Mouse (Mus musculus) olfactory bulb, adult 2 months (tissue): ENCODE measurements around the gene Vmn1r169. TPM values are rescaled to one million over a fixed set of nuclear protein-coding genes. Genes with fewer than 3 reads are reported as not detected.
"Not testable (repeated sequence)": the region's sequence is repeated elsewhere in the genome, so short reads cannot be mapped to it uniquely, and the experiment has no call there.

Source experiments
- H3K27ac ChIP-seq: fragments of 200-500 bp; 2 replicates; pipeline ENCODE4 v1.5.1; 2012; ENCODE audit warnings: low read depth, low read length; ENCODE audit not compliant: insufficient read depth
- H3K4me1 ChIP-seq: fragments of 200-500 bp; 2 replicates; pipeline ENCODE4 v1.6.1; 2012; ENCODE audit warnings: low read length; ENCODE audit not compliant: control insufficient read depth, insufficient read depth
- H3K4me3 ChIP-seq: fragments of 200-500 bp; 2 replicates; pipeline ENCODE4 v1.5.1; 2012; ENCODE audit warnings: mild to moderate bottlenecking, low read depth, low read length, moderate library complexity; ENCODE audit not compliant: insufficient read depth
- WGBS: fragments of 180-500 bp; shearing (Covaris S2); methylation state at CpG from one replicate; pipeline ENCODE4 v1.1.7; 2018; 5-methylcytosine and 5-hydroxymethylcytosine counted together
- polyA plus RNA-seq: library from polyadenylated mRNA; stranded (reverse); fragments of >200 nt; gene quantifications from 2 replicates; pipeline ENCODE4 v1.2.4, GENCODE M21; 2012; ENCODE audit warnings: low replicate concordance; ENCODE audit not compliant: missing spikeins, insufficient read depth, insufficient read length

Gene Vmn1r169
- polyA plus RNA-seq = not detected in 2 replicates

- H3K4me1 ChIP-seq, H3K4me3 ChIP-seq, H3K27ac ChIP-seq: not testable (repeated sequence)
- 54% methylated on average over 1 of the region's 2 CpGs for WGBS
These were observed at the start of gene Vmn1r169 for GRCm38 (mm10) chr7:23575226-23575625. Gene Vmn1r169 (plus strand): TSS chr7:23575526.

- not testable (repeated sequence) for H3K27ac ChIP-seq, H3K4me3 ChIP-seq, H3K4me1 ChIP-seq
- WGBS = no CpG with 5 or more reads among the region's 1 CpGs
These were observed 35.9 kb upstream of the Vmn1r169 start, which contains the start of gene Vmn1r168 for GRCm38 (mm10) chr7:23539432-23539831. Gene Vmn1r168 (plus strand): TSS chr7:23539732.

- WGBS = 22% methylated on average over 1 of the region's 1 CpGs
- not testable (repeated sequence) for H3K4me3 ChIP-seq, H3K4me1 ChIP-seq, H3K27ac ChIP-seq
These were observed 30.5 kb downstream of the Vmn1r169 start, which contains the start of gene Vmn1r170 for GRCm38 (mm10) chr7:23605875-23606274. Gene Vmn1r170 (plus strand): TSS chr7:23606175.

Other genes with a start within 250 kb of the Vmn1r169 start
- gene Nlrp5, start 189.6 kb upstream of the Vmn1r169 start, polyA plus RNA-seq = not detected in 2 replicates
- not detected in 2 replicates for gene Vmn1r167, start 68.3 kb upstream of the Vmn1r169 start, polyA plus RNA-seq
- not detected in 2 replicates for gene Vmn1r168, start 35.8 kb upstream of the Vmn1r169 start, polyA plus RNA-seq
- not detected in 2 replicates for gene Vmn1r170, start 30.6 kb downstream of the Vmn1r169 start, polyA plus RNA-seq
- gene Vmn1r171, start 55.2 kb downstream of the Vmn1r169 start, polyA plus RNA-seq = not detected in 2 replicates
- gene Vmn1r172, start 82.8 kb downstream of the Vmn1r169 start, polyA plus RNA-seq = not detected in 2 replicates
- gene Vmn1r173, start 125.2 kb downstream of the Vmn1r169 start, polyA plus RNA-seq = not detected in 2 replicates
- not detected in 2 replicates for gene Vmn1r174, start 176.7 kb downstream of the Vmn1r169 start, polyA plus RNA-seq
- not detected in 2 replicates for gene Vmn1r175, start 235.1 kb downstream of the Vmn1r169 start, polyA plus RNA-seq